Mouse (Mus musculus) induced T-regulatory cell, adult 2 months (primary cell): ENCODE data around the gene Abcc6.

ENCODE experiments used
- DNase-seq: peaks from one replicate; pipeline ENCODE4 v3.0.0-alpha.2; 2012; ENCODE audit warnings: low read depth

The Abcc6 gene

GRCm38 (mm10) chr7:45933766-45934165 lies 96.3 kb downstream of the Abcc6 start:
- DNase-seq: peak; percentile 42

GRCm38 (mm10) chr7:45929688-45930087 lies 100.4 kb downstream of the Abcc6 start:
- DNase-seq: peak; percentile 35

DNA sequence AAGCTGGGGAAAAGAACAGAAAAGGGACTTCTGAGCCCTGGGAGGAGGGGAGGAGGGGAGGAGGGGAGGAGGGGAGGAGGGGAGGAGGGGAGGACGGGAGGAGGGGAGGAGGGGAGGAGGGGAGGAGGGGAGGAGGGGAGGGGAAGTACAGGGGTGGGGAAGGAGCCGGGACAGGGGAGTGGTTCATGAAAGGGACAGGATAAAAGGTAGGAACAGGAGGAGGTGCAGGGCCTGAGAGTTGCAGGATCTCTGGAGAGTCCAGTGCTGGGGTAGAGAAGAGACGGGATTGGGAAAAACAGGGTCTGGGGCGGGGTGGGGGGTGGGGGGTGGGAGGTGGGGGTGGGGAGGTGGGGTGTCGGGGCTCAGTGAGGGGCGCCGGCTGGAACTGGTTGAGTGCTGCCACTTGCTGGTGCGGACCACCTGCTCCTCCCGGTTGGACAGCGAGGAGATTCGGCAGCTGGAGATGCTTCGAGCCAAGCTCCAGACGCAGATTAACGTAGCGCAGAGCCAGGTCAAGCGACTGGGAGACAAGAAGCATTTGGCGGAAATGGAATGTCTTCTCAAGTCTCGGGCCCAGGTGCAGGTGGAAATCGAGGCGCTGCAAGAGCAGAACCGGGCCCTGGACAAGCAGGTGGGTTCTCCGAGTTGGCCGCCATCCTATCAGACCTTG lies 101.3 kb downstream of the Abcc6 start:
- no peak for DNase-seq

GRCm38 (mm10) chr7:45924429-45924816 lies 105.7 kb downstream of the Abcc6 start:
- DNase-seq: peak; percentile 59

- DNase-seq: peak; percentile 68
These were observed 106.2 kb downstream of the Abcc6 start, which contains the start of gene Ccdc114 for GRCm38 (mm10) chr7:45923762-45924428. Ccdc114 (plus strand) TSS chr7:45924072.

DNA sequence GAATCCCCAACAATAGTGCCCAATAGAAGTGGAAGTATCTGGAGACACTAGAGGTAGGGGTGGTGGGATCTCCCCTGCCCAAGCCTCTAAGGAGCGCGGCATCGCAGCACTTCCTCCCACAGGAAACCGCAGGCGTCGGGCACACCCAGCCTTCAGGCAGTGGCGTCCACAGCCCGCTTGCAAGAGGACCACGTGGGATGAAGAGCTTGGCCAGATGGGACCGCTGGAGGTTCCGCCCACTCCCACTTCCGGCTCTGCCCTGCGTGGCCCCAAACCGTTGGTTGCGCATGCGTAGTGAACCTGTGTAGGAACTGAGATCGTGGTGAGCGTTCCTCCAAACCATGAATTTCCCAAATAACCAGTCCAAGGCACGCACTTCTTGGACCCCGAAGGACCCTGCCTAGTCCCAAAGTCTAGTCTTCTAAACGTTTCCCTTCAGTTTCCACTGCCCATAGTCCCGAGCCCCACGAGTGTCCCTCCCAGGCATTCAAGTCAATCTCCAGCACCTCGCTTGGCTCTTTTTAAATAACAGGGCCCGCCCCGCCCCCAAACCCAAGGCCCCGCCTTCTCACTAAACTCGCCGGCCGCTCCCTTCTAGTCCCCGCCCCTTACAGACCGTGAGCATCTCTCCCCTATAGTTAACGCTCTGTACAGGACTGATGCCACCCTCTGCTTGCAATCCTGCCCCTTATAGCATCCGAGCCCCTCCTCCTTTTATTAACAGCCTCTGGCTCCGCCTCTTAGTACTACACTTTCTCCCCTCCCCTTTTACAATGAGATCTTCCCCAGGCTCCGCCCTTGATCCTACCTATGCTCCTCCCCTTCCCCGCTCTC lies 107.0 kb downstream of the Abcc6 start:
- peak; percentile 99 for DNase-seq

DNA sequence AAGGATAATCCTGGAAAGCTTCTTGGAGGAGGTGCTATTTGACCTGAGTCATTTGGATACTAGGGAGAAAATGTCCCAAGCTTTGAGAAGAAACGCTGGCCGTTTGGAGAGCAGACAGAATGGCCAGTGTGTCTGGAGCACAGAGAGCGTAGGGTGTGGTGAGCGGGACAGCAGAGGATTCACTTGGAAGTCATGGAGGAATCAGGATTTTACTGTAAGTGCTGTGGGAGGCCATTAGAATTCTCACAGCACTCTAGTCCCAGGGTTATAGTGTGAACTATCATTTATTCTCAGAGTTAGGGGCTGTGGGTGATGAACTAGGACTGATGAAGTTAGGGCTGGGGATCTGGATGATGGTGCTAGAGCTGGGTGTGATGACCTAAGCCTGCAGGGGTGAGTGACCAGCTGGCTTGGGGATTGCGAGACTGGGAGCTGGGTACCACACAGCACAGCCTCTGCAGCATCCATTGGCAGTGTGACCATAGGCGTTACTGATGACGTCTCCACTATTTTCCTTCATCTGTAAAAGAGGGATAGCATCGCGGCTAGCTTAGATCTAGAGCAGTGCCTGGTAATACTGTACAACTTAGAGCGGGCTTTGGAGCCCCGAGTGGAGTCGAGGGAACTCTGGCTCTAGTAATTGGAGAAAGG lies 108.0 kb downstream of the Abcc6 start:
- DNase-seq: no peak

- peak; percentile 85 for DNase-seq
These were observed 108.9 kb downstream of the Abcc6 start, which contains the start of gene Emp3 for GRCm38 (mm10) chr7:45921242-45921621. Emp3 (minus strand) TSS chr7:45921404.

- peak; percentile 69 for DNase-seq
These were observed 109.4 kb downstream of the Abcc6 start for GRCm38 (mm10) chr7:45920583-45921241.

DNA sequence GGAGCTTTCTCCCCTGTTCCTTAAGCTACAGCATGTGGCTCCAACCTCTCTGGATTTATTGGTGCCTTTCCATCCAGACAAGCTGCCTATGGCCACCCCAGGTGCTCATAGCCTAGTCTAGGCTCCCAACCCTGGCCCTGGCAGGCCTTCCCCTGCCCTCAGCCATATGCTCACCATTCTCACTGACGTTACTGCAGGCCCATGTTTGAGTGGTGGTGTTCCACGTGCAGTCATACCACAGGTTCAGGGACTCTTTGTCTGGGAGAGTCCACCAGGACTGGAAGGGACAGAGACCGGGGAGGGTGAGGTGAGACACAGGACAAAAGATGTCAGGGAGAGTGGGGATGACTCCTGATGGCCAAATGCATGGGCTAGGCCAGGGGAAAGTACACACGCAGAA lies 110.3 kb downstream of the Abcc6 start:
- DNase-seq: peak; percentile 53

DNA sequence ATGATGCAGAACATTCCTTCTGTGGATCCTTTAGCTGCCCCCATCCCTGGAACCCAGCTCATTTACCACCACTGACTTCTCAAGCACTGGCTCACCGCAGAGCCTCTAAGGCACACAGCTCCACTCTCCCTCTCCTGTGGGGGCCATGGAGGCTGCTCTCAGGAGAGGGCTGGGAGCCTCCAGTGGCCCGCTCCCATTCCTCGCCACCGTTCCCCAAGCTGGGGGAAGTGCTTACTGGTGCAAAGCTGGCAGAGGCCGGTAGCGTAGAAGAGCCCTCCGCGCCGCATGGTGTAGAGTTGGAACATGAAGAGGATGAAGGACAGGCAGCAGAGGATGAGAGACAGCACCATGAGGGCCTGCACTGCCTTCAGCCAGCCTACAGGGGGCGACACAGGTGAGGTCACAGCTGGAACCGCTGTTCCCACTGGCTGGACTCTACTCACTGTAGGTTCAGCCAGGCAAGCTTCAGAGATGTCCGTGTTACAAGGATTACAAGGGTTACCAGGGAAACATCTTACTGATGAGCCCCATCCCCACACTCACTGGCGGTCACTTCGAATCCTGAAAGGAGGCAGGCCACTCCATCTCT lies 110.9 kb downstream of the Abcc6 start:
- DNase-seq: peak; percentile 63

- DNase-seq: no peak
These were observed 112.2 kb downstream of the Abcc6 start for GRCm38 (mm10) chr7:45917926-45918325.
